Comparison of ENCODE assay signal across 9 mouse cellular contexts in genomic region chr2:69856392-69856791, GRCm38 (mm10). TPM values are rescaled to one million over a fixed set of nuclear protein-coding genes. Genes with fewer than 3 reads are reported as not detected.
DNase-seq lines count a peak whose midpoint lies in the region; ATAC-seq lines count a peak whose summit lies in the region.
"Had no signal": no experiment of that assay in that cellular context is flagged by ENCODE, and none has a peak within 500 bp of the region (broad histone marks: within the 10 kb centered on the region; RNA-seq: fewer than 3 reads in every experiment).

No protein-coding gene starts in this region.

- H3K36me3 ChIP-seq in intestine, embryonic 14.5 days (ENCODE audit: control insufficient read depth, insufficient read depth, low read length) = no peaks in the 10 kb centered on the region
- H3K36me3 ChIP-seq: limb, embryonic 12.5 days had no signal

- no peak overlapping the region for H3K4me2 ChIP-seq in intestine, embryonic 14.5 days (ENCODE audit: low read length)
- H3K4me2 ChIP-seq: limb, embryonic 12.5 days had no signal

- no peak overlapping the region for H3K4me3 ChIP-seq in intestine, embryonic 14.5 days (ENCODE audit: low read depth, low read length)
- H3K4me3 ChIP-seq: limb, embryonic 12.5 days had no signal

- ATAC-seq in intestine, embryonic 14.5 days (replicated peaks; ENCODE audit: low FRiP score, low TSS enrichment, low read depth) = peak; percentile 30; the same call in 1 of the 2 replicates

- no peaks in the 10 kb centered on the region for H3K27me3 ChIP-seq in intestine, embryonic 14.5 days (replicated peaks; ENCODE audit: control insufficient read depth, insufficient read depth, low read length)
- H3K27me3 ChIP-seq: limb, embryonic 12.5 days had no signal

- H3K27ac ChIP-seq in intestine, embryonic 14.5 days (ENCODE audit: low read depth) = no peak overlapping the region; the same call in 1 of the 2 replicates
- H3K27ac ChIP-seq: limb, embryonic 12.5 days had no signal

- H3K9me3 ChIP-seq in intestine, embryonic 14.5 days (ENCODE audit: control insufficient read depth, low read length) = no peaks in the 10 kb centered on the region
- H3K9me3 ChIP-seq: limb, embryonic 12.5 days had no signal

- H3K9ac ChIP-seq in intestine, embryonic 14.5 days (ENCODE audit: low read length) = no peak overlapping the region
- H3K9ac ChIP-seq: limb, embryonic 12.5 days had no signal

- WGBS in intestine, embryonic 14.5 days = 46% methylated on average over 8 of the region's 8 CpGs

- DNase-seq in urinary bladder, adult 18-20 months (ENCODE audit: low spot score in 2 of 2) = peak; percentile 30 to 33
- no peak for DNase-seq in urinary bladder, adult 2 months (ENCODE audit: low spot score)
- no peak for DNase-seq in intestine, embryonic 14.5 days (ENCODE audit: low spot score)
- DNase-seq in lung, postnatal 25 days (ENCODE audit: low spot score) = peak; percentile 46
- DNase-seq in gastrocnemius, adult 18-20 months (ENCODE audit: low spot score) = no peak
- no peak for DNase-seq in cerebellum, postnatal 4 days (ENCODE audit: low spot score in 2 of 2)
- no peak for DNase-seq in frontal cortex, postnatal 14 days (ENCODE audit: low spot score in 2 of 2)
- DNase-seq: cerebellum, postnatal 36 days had no signal

- H3K4me1 ChIP-seq in intestine, embryonic 14.5 days (replicated peaks; ENCODE audit: control insufficient read depth, insufficient read depth, low read length) = no peaks in the 10 kb centered on the region
- H3K4me1 ChIP-seq: limb, embryonic 12.5 days had no signal

RNA-seq across cellular contexts. Expression of gene Ssb, which starts 5.0 kb away (rescaled TPM):
- polyA plus RNA-seq in urinary bladder, adult 2 months (2012; rRNA removed) = 103 and 105 TPM in 2 replicates
- 277 and 312 TPM in 2 replicates for polyA plus RNA-seq in intestine, embryonic 14.5 days (2014; fragmentation: Nextera tagmentation; extraction: Ambion mirVana)
- 10 to 100 TPM; 59.8 to 60.6 TPM for total RNA-seq in gastrocnemius, adult 18-20 months (2021)

RNA-seq across cellular contexts. Expression of gene Mettl5, which starts 29.0 kb away (rescaled TPM):
- polyA plus RNA-seq in urinary bladder, adult 2 months (2012; rRNA removed) = 17.2 and 17.5 TPM in 2 replicates
- polyA plus RNA-seq in intestine, embryonic 14.5 days (2014; fragmentation: Nextera tagmentation; extraction: Ambion mirVana) = 41.3 and 42.7 TPM in 2 replicates
- 10 to 100 TPM; 14.2 to 15.8 TPM for total RNA-seq in gastrocnemius, adult 18-20 months (2021)

RNA-seq across cellular contexts. Expression of gene Klhl23, which starts 34.6 kb away (rescaled TPM):
- 40.5 and 48.5 TPM in 2 replicates for polyA plus RNA-seq in urinary bladder, adult 2 months (2012; rRNA removed)
- polyA plus RNA-seq in intestine, embryonic 14.5 days (2014; fragmentation: Nextera tagmentation; extraction: Ambion mirVana) = 38.4 and 42.1 TPM in 2 replicates
- total RNA-seq in gastrocnemius, adult 18-20 months (2021) = 10 to 100 TPM in 1 of 2 experiments, 1 to 10 TPM in 1; 6.8 to 14.5 TPM

RNA-seq across cellular contexts. Expression of gene Ubr3, which starts 40.7 kb away (rescaled TPM):
- polyA plus RNA-seq in urinary bladder, adult 2 months (2012; rRNA removed) = 34.6 and 37.0 TPM in 2 replicates
- polyA plus RNA-seq in intestine, embryonic 14.5 days (2014; fragmentation: Nextera tagmentation; extraction: Ambion mirVana) = 17.1 and 19.0 TPM in 2 replicates
- 100 to 1,000 TPM; 207 to 208 TPM for total RNA-seq in gastrocnemius, adult 18-20 months (2021)

Comparison
In these comparisons a context has a peak if more than half of its experiments do, and no peak if none do; other contexts are left out.
1. DNase-seq: peak in urinary bladder, adult 18-20 months (2 of 2) and lung, postnatal 25 days (single experiment); none in urinary bladder, adult 2 months (single experiment), intestine, embryonic 14.5 days (single experiment), gastrocnemius, adult 18-20 months (single experiment), cerebellum, postnatal 4 days (0 of 2) and frontal cortex, postnatal 14 days (0 of 2).